Mouse (Mus musculus): ENCODE measurements around the gene Sec24c. TPM values are rescaled to one million over a fixed set of nuclear protein-coding genes. Genes with fewer than 3 reads are reported as not detected.
"Not testable (repeated sequence)": the region's sequence is repeated elsewhere in the genome, so short reads cannot be mapped to it uniquely, and the experiment has no call there.

The Sec24c gene
- polyA plus RNA-seq (2016; fragmentation: Nextera tagmentation; extraction: Ambion mirVana): 93.4 and 97.4 TPM in 2 replicates

GRCm38 (mm10) chr14:20674064-20674833, at the start of gene Sec24c:
TSS of gene Sec24c (plus strand) at chr14:20674308.
- peaks cover 42% of the 10 kb centered on the region for H3K36me3 ChIP-seq

GRCm38 (mm10) chr14:20626447-20626846, 47.7 kb upstream of the Sec24c start:
- H3K4me2 ChIP-seq: no peak overlapping the region
- no peak overlapping the region for H3K9ac ChIP-seq
- H3K4me3 ChIP-seq: no peak overlapping the region
- no peaks in the 10 kb centered on the region for H3K36me3 ChIP-seq
- no peak overlapping the region for H3K27ac ChIP-seq (ENCODE audit: poor library complexity, severe bottlenecking)
- WGBS: 81% methylated on average over 2 of the region's 2 CpGs
- H3K4me1 ChIP-seq (replicated peaks): peaks cover 13% of the 10 kb centered on the region
- H3K9me3 ChIP-seq (replicated peaks): no peaks in the 10 kb centered on the region
- no peaks in the 10 kb centered on the region for H3K27me3 ChIP-seq (replicated peaks)
- ATAC-seq (ENCODE audit: insufficient number of reproducible peaks, low FRiP score): no peak

More at GRCm38 (mm10) chr14:20674064-20674833, at the start of gene Sec24c:
- peak; percentile 96 for ATAC-seq (ENCODE audit: insufficient number of reproducible peaks, low FRiP score)
- no peaks in the 10 kb centered on the region; the same call in 1 of the 2 replicates for H3K9me3 ChIP-seq (replicated peaks)
- no peaks in the 10 kb centered on the region for H3K27me3 ChIP-seq (replicated peaks)
- H3K4me1 ChIP-seq (replicated peaks): peaks cover 11% of the 10 kb centered on the region
- under 1% methylated on average over 43 of the region's 43 CpGs for WGBS
- peak within 1 kb of the TSS; percentile 92 for H3K27ac ChIP-seq (ENCODE audit: poor library complexity, severe bottlenecking)
- H3K4me2 ChIP-seq: peak within 1 kb of the TSS; percentile 76
- H3K4me3 ChIP-seq: peak within 1 kb of the TSS; percentile 72
- peak within 1 kb of the TSS; percentile 83 for H3K9ac ChIP-seq

- 75% methylated on average over 3 of the region's 3 CpGs for WGBS
- ATAC-seq (ENCODE audit: insufficient number of reproducible peaks, low FRiP score): no peak
- no peaks in the 10 kb centered on the region for H3K9me3 ChIP-seq (replicated peaks)
These were observed 47.1 kb upstream of the Sec24c start for GRCm38 (mm10) chr14:20626971-20627370.

GRCm38 (mm10) chr14:20631253-20631652, 42.9 kb upstream of the Sec24c start:
- 24% methylated on average over 4 of the region's 4 CpGs for WGBS
- Histone ChIP-seq H3K36me3 (no peaks in the 10 kb centered on the region), H3K4me1 (replicated peaks) (peaks cover 13% of the 10 kb centered on the region), H3K9me3 (replicated peaks) (no peaks in the 10 kb centered on the region), H3K4me2 (no peak overlapping the region), H3K4me3 (no peak overlapping the region), H3K27me3 (replicated peaks) (no peaks in the 10 kb centered on the region), H3K9ac (no peak overlapping the region), H3K27ac (ENCODE audit: poor library complexity, severe bottlenecking) (0 out of 2 replicates have a peak overlapping the region, but pooled peaks have one; percentile 39)
- ATAC-seq (ENCODE audit: insufficient number of reproducible peaks, low FRiP score): no peak

More at GRCm38 (mm10) chr14:20626971-20627370, 47.1 kb upstream of the Sec24c start:
- H3K4me2 ChIP-seq: no peak overlapping the region
- no peaks in the 10 kb centered on the region for H3K27me3 ChIP-seq (replicated peaks)
- no peaks in the 10 kb centered on the region for H3K36me3 ChIP-seq
- H3K4me3 ChIP-seq: no peak overlapping the region
- peak overlapping the region; percentile 62; the same call in 1 of the 2 replicates for H3K9ac ChIP-seq
- peaks cover 13% of the 10 kb centered on the region for H3K4me1 ChIP-seq (replicated peaks)
- H3K27ac ChIP-seq (ENCODE audit: poor library complexity, severe bottlenecking): no peak overlapping the region

- ATAC-seq (ENCODE audit: insufficient number of reproducible peaks, low FRiP score): no peak
- Histone ChIP-seq H3K4me2 (no peak overlapping the region), H3K4me1 (replicated peaks) (peaks cover 6% of the 10 kb centered on the region), H3K36me3 (no peaks in the 10 kb centered on the region), H3K27me3 (replicated peaks) (no peaks in the 10 kb centered on the region), H3K4me3 (no peak overlapping the region), H3K9ac (no peak overlapping the region), H3K9me3 (replicated peaks) (no peaks in the 10 kb centered on the region), H3K27ac (ENCODE audit: poor library complexity, severe bottlenecking) (no peak overlapping the region)
- 87% methylated on average over 2 of the region's 2 CpGs for WGBS
These were observed 38.6 kb upstream of the Sec24c start for GRCm38 (mm10) chr14:20635546-20635945.

GRCm38 (mm10) chr14:20636968-20637367, 37.1 kb upstream of the Sec24c start:
- H3K36me3 ChIP-seq; H3K4me3 ChIP-seq; H3K27ac ChIP-seq (ENCODE audit: poor library complexity, severe bottlenecking); H3K4me1 ChIP-seq (replicated peaks); H3K27me3 ChIP-seq (replicated peaks); H3K9me3 ChIP-seq (replicated peaks); H3K4me2 ChIP-seq; ATAC-seq (ENCODE audit: insufficient number of reproducible peaks, low FRiP score); H3K9ac ChIP-seq: not testable (repeated sequence)
- 94% methylated on average over 3 of the region's 3 CpGs for WGBS

GRCm38 (mm10) chr14:20637818-20638574, 36.1 kb upstream of the Sec24c start:
- Histone ChIP-seq H3K4me3 (no peak overlapping the region), H3K27me3 (replicated peaks) (no peaks in the 10 kb centered on the region), H3K4me1 (replicated peaks) (no peaks in the 10 kb centered on the region; the same call in none of the 2 replicates), H3K27ac (ENCODE audit: poor library complexity, severe bottlenecking) (no peak overlapping the region), H3K9ac (no peak overlapping the region), H3K36me3 (no peaks in the 10 kb centered on the region), H3K4me2 (no peak overlapping the region), H3K9me3 (replicated peaks) (no peaks in the 10 kb centered on the region)
- WGBS: 65% methylated on average over 2 of the region's 2 CpGs
- no peak for ATAC-seq (ENCODE audit: insufficient number of reproducible peaks, low FRiP score)

GRCm38 (mm10) chr14:20638702-20639101, 35.4 kb upstream of the Sec24c start:
- WGBS: 89% methylated on average over 6 of the region's 6 CpGs

GRCm38 (mm10) chr14:20639918-20640619, 34.0 kb upstream of the Sec24c start:
- Histone ChIP-seq H3K27ac (ENCODE audit: poor library complexity, severe bottlenecking) (peak overlapping the region; percentile 87), H3K4me2 (peak overlapping the region; percentile 85), H3K4me3 (peak overlapping the region; percentile 79), H3K27me3 (replicated peaks) (no peaks in the 10 kb centered on the region), H3K9ac (peak overlapping the region; percentile 88), H3K36me3 (no peaks in the 10 kb centered on the region), H3K4me1 (replicated peaks) (no peaks in the 10 kb centered on the region; the same call in none of the 2 replicates), H3K9me3 (replicated peaks) (no peaks in the 10 kb centered on the region)
- ATAC-seq (ENCODE audit: insufficient number of reproducible peaks, low FRiP score): peak; percentile 27
- 3% methylated on average over 16 of the region's 16 CpGs for WGBS

More at GRCm38 (mm10) chr14:20638702-20639101, 35.4 kb upstream of the Sec24c start:
- Histone ChIP-seq H3K36me3 (no peaks in the 10 kb centered on the region), H3K9ac (no peak overlapping the region), H3K4me1 (replicated peaks) (no peaks in the 10 kb centered on the region; the same call in none of the 2 replicates), H3K27ac (ENCODE audit: poor library complexity, severe bottlenecking) (no peak overlapping the region), H3K9me3 (replicated peaks) (no peaks in the 10 kb centered on the region), H3K4me3 (no peak overlapping the region), H3K4me2 (no peak overlapping the region), H3K27me3 (replicated peaks) (no peaks in the 10 kb centered on the region)
- ATAC-seq (ENCODE audit: insufficient number of reproducible peaks, low FRiP score): no peak

- peak within 1 kb of the TSS; percentile 79 for H3K4me3 ChIP-seq
- H3K4me2 ChIP-seq: peak within 1 kb of the TSS; percentile 85
- under 1% methylated on average over 73 of the region's 73 CpGs for WGBS
- H3K27me3 ChIP-seq (replicated peaks): no peaks in the 10 kb centered on the region
- H3K9ac ChIP-seq: peak within 1 kb of the TSS; percentile 88
- no peaks in the 10 kb centered on the region for H3K36me3 ChIP-seq
- H3K9me3 ChIP-seq (replicated peaks): no peaks in the 10 kb centered on the region
- peak; percentile 95 for ATAC-seq (ENCODE audit: insufficient number of reproducible peaks, low FRiP score)
- H3K4me1 ChIP-seq (replicated peaks): no peaks in the 10 kb centered on the region; the same call in none of the 2 replicates
- peak within 1 kb of the TSS; percentile 87 for H3K27ac ChIP-seq (ENCODE audit: poor library complexity, severe bottlenecking)
These were observed 33.3 kb upstream of the Sec24c start, which contains the start of gene Usp54 for GRCm38 (mm10) chr14:20640644-20641437. TSS of gene Usp54 (minus strand) at chr14:20641063.

All from heart, embryonic 12.5 days (tissue).